Mouse (Mus musculus) left cerebral cortex, postnatal 36 days (tissue): Measurements from ENCODE around the gene Fscb. TPM values are rescaled to one million over a fixed set of nuclear protein-coding genes. Genes with fewer than 3 reads are reported as not detected.

Experiments used
- DNase-seq, 2 experiments: peaks; one replicate each; pipeline ENCODE4 v3.0.0; 2021 to 2022; ENCODE audit warnings: low spot score in 2 of 2, mixed read lengths in 1 of 2
- intact Hi-C: fragments of 180-260 bp; cut with DNase I; formaldehyde crosslinking; loops from one replicate; pipeline ENCODE4 v1.15.1; 2025
- total RNA-seq, 2 experiments: library from RNA; stranded (reverse); gene quantifications; 2 replicates each; pipeline ENCODE4 v1.2.3; 2021

Fscb gene
- total RNA-seq = not detected

DNA sequence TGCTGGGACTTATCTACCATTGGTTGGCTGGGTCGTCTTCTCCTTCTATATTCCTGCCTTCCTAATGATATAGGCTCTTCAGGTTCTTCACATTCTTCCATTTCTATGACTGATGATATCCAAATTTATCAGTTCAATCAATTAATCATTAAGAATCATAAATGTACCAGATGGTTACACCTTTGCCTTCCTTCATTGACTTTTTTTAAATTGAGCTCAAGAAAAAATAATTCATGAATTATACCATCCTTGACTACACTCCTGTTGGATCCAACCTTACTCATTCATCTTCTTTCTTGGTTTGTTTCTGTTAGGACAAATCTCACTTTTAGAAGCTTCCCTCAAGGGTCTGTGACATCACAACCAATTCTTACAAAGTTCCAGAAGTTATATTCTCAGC lies at the start of gene Fscb:
TSS of gene Fscb (minus strand) at position 101 of the 400 bp plus-strand sequence.
- no peak for DNase-seq
- intact Hi-C loops = no loop called here

DNA sequence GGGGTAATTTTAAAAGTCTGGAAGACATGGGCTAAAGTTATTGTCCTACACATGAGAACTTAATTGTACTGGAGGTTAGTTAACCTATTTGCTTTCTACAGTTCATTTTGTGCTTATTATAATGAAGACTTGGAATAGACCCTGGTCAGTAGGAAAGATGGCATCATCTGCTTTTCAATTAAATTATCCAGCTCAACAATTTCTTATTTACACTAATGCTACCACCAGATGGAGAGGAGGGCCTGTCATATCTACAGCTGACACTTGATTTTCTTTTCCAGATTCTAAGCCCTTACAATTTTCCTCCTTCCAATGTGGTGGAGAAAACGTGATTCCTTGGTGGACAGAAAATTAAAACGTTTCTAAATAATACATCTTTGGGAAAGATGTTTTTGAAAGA lies 42.3 kb upstream of the Fscb start:
- intact Hi-C loops = no loop called here
- DNase-seq = no peak

DNA sequence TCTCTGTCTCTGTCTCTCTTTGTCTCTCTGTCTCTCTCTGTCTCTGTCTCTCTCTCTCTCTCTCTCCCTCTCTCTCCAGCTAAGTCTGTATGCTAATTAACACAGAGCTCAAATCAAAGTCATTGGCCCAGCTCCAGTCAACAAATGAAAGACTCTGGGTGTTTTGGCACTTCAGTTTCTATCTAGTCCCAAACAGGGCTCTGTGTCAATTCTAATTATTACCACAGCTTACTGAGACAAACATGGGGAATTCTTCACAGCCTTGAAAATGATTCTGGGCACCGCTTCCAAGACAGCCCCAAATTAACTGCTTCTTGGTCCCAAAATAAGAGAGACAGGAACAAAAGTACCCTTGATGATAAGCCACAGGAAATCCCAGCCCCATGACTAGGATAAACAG lies 38.9 kb upstream of the Fscb start:
- intact Hi-C loops = no loop called here

DNA sequence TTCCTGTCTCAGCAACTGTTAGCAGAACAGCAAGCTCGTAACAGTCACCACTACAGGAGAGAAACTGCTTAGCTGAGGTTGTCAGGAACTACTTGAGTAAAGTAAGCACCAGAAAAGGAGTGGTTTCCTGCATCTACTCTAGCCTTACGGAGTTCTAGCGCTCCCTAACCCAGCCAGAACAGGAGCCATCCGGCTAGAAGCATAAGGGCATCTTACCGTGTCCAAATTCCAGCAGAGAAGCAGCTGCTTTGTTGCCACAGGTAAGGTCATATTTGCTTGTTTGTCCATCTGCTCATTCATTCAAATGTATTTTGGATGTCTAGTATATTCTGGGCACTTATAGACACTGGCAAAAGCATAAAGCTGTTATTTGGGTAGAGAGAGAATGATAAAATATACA lies 23.2 kb upstream of the Fscb start:
- intact Hi-C loops = no loop called here
- no peak for DNase-seq

More for the DNA sequence above, 38.9 kb upstream of the Fscb start:
- no peak for DNase-seq

DNA sequence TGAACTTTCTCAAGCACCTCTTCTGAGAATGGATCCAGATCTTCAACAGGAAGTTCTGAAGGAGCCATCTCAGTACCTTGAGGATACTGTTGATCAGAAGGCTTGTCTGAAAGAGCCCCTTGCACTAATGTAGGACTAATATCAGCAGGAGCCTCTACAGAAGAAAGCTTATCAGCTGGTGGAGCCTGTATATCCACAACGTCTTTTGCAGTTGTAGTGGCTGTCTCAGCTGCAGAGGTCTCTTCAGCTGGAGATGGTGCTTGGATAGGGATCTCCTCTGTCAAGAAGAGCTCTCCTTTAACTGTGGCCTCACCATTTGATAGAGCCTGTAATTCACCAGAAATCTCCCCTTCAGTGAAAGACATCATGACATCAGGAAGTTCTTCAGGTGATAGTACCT lies 875 bp downstream of the Fscb start:
- intact Hi-C loops = no loop called here
- no peak for DNase-seq

DNA sequence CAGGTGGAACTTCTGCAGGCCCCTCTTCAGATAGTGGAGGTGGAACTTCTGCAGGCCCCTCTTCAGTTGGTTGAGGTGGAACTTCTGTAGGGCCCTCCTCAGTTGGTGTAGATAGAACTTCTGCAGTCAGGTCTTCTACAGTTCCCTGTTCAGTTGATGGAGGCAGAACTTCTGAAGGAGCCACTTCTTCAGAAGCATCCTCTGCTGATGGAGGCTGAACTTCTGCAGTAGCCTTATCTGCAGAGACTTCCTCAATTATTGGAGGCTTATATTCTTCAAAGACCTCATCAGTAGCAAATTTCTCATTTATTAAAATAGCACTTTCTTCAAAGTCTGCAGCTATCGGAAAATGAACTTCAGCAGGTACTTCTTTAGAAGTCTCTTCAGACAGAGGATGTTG lies 1.4 kb downstream of the Fscb start:
- DNase-seq = no peak

DNA sequence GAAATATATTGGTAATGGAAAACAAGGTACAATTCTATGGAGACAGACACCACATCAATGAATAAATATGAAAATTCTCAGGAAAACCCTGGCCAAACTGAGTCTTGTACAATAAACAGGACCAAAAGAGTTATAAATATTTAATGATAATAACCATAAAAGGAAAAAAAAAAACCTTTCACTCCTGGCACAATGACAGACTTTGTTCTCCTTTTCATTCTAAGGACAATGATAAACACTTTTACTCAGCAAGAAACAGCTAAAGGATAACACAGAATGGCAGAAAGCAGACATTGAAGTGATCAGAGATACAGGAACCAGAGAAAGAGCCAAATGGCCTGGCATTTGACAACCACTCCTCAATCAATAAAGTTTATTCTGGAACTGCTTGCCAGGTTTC lies 19.3 kb downstream of the Fscb start:
- no peak for DNase-seq
- intact Hi-C loops = no loop called here

More for the DNA sequence above, 1.4 kb downstream of the Fscb start:
- intact Hi-C loops = no loop called here

DNA sequence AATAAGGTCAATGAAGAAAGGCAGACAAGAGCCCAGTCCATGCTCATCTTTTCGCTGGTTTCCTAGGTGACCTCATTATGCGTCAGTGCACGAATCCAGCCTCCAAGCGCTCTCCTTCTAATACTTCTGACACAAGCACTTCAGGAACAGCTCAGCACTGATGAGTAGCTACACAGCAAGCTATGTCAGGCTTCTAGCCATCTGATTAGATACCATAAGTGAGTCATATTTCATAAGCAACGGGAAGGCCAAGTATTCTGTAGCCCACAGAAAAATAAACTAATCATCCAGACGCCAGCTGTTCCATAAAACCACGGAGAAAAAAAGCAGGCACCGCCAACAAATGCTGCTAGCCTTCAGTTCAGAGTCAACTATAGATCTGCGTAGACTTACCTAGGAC lies 24.6 kb downstream of the Fscb start:
- no peak for DNase-seq
- intact Hi-C loops = no loop called here

DNA sequence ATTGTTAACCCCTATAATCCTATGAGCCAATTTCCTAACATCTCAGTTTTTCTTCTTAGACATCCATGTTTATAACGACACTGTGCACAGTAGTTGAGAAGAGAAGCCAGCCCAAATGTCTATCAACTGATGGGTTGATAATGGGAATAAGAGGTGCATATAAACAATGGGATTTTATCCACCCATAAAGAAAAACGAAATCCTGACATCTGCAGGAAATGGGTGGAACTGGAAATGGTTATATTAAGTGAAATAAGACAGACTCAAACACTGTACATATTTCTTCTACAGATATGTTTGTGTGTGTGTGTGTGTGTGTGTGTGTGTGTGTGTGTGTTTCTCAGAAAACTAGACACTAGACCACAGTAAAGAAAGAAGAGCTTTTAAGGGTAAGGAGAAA lies 37.8 kb downstream of the Fscb start:
- no peak for DNase-seq
- intact Hi-C loops = no loop called here
